Mouse (Mus musculus) v-Abl transformed pro-B cells (cell line): Measurements from ENCODE around the gene Aar2.
"Not testable (repeated sequence)": the region's sequence is repeated elsewhere in the genome, so short reads cannot be mapped to it uniquely, and the experiment has no call there.

ENCODE experiments used
- in situ Hi-C, 2 experiments: fragments of 400-800 bp; cut with MboI; formaldehyde crosslinking; loops; one replicate each; pipeline ENCODE4 v1.15.1; 2025; ENCODE audit not compliant: unreplicated experiment in 2 of 2

The Aar2 gene

GRCm38 (mm10) chr2:156547123-156547891, at the start of gene Aar2:
Gene Aar2 (plus strand): TSS chr2:156547584.
- in situ Hi-C loops: loop anchor here in 1 of 2 experiments (25.0 kb wide), 1 partner anchor 565 kb away; no protein-coding TSS in a partner anchor

- in situ Hi-C loops: loop anchor here in 1 of 2 experiments (25.0 kb wide), 1 partner anchor 461 kb away; no protein-coding TSS in a partner anchor
Measured at GRCm38 (mm10) chr2:156497915-156498314, 49.5 kb upstream of the Aar2 start.

GRCm38 (mm10) chr2:156501025-156501424, 46.4 kb upstream of the Aar2 start:
- in situ Hi-C loops: loop anchor here in 1 of 2 experiments (5.0 kb wide), 1 partner anchor 199 kb away; no protein-coding TSS in a partner anchor

DNA sequence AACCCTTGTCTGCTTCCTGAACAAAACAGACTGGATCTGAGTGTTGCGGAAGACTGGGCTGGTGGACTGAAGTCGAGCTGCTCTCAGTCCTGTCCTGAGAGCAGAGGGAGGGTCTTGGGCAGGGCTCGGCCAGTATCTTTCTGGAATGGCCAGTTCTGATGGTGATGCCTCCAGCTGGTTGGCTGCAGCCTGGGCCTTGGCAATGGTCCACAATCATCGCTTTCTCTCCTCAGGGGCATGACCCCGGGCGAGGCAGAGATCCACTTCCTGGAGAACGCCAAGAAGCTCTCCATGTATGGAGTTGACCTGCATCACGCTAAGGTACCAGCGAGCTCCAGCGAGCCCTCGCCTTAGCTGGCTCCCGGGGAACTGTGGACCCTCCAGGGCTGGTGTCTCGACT, 41.9 kb upstream of the Aar2 start:
- in situ Hi-C loops: loop anchor here in 1 of 2 experiments (5.0 kb wide), 1 partner anchor 208 kb away; no protein-coding TSS in a partner anchor

GRCm38 (mm10) chr2:156512028-156512427, 35.4 kb upstream of the Aar2 start:
- in situ Hi-C loops: no loop called here

GRCm38 (mm10) chr2:156512561-156512960, 34.8 kb upstream of the Aar2 start:
- in situ Hi-C loops: no loop called here

GRCm38 (mm10) chr2:156515102-156515501, 32.3 kb upstream of the Aar2 start:
- in situ Hi-C loops: no loop called here

- in situ Hi-C loops: no loop called here
Measured at GRCm38 (mm10) chr2:156515565-156516185, 31.7 kb upstream of the Aar2 start.

- in situ Hi-C loops: not testable (repeated sequence)
Measured at GRCm38 (mm10) chr2:156516678-156517077, 30.7 kb upstream of the Aar2 start.

DNA sequence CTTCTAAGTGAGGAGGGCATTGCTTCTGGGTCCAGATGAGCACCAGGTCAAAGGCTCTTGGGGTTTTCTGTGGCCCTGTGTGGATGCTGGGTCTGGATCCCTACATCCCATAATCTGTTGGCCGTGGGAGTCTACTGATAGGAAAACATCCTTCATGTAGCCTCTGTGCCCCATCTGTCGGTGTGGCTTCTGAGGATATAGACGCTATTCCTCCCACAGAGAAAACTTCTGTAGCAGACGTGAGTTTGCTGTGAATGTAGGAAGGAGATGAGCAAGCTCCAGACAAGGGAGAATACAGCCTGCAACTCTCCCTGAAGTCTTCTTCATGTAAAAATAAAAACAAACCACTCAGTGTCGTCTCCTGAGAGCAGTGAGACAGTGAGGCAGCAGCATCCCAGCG, 29.1 kb upstream of the Aar2 start:
- in situ Hi-C loops: no loop called here

GRCm38 (mm10) chr2:156519584-156519983, 27.8 kb upstream of the Aar2 start:
- in situ Hi-C loops: no loop called here

GRCm38 (mm10) chr2:156522994-156523393, 24.4 kb upstream of the Aar2 start:
- in situ Hi-C loops: loop anchor here in 1 of 2 experiments (10.0 kb wide), 1 partner anchor 502 kb away; no protein-coding TSS in a partner anchor

GRCm38 (mm10) chr2:156524078-156524477, 23.3 kb upstream of the Aar2 start:
- in situ Hi-C loops: loop anchor here in 1 of 2 experiments (10.0 kb wide), 1 partner anchor 501 kb away; no protein-coding TSS in a partner anchor

DNA sequence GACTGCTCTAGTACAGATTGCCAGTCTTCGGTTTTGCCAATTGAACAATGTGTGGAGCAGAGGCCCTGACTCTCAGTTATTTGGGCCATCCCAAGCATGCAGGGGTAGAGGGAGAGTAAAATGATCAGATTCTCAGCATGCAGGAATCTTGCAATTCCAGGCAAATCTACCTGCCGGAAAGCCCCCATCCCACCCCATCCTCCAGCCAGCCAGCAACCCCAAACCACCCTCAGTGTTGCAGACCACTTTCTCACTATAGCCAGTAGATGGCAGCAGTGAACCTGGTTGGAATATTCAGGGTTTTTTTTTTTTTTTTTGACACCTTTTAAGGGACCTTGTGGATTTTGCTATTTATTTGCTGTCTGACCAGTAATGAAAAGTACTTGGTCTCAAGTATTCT, 17.7 kb upstream of the Aar2 start:
- in situ Hi-C loops: loop anchor here (5.0 to 25.0 kb wide), 5 partner anchors 173 to 583 kb away; no protein-coding TSS in a partner anchor

DNA sequence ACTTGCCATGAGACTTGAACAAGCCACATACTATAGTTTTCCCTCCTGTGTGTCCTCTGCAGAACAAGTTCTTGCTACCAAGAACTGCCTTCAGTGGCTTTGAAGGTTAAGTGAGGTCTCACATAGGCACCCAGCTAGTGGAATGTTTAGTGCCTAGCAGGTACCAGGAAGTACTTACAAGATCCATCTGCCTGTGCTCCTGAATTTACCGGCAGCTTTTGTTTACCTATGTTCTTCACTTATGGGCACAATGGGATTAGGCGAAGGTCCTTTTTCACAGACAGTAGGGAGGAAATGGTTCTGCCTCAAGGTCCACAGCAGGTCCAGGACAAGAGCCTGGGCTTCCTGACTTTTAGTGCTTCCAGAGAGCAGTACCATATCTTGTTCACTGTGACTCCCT, 14.2 kb upstream of the Aar2 start:
- in situ Hi-C loops: loop anchor here (5.0 to 25.0 kb wide), 3 partner anchors 169 to 579 kb away; no protein-coding TSS in a partner anchor

- in situ Hi-C loops: loop anchor here (10.0 to 25.0 kb wide), 2 partner anchors 556 to 573 kb away; no protein-coding TSS in a partner anchor
Measured at GRCm38 (mm10) chr2:156538817-156539555, 8.4 kb upstream of the Aar2 start.

GRCm38 (mm10) chr2:156540991-156541390, 6.4 kb upstream of the Aar2 start:
- in situ Hi-C loops: loop anchor here in 1 of 2 experiments (25.0 kb wide), 1 partner anchor 571 kb away; no protein-coding TSS in a partner anchor

- in situ Hi-C loops: loop anchor here in 1 of 2 experiments (25.0 kb wide), 1 partner anchor 570 kb away; no protein-coding TSS in a partner anchor
Measured at GRCm38 (mm10) chr2:156542410-156542809, 5.0 kb upstream of the Aar2 start.

GRCm38 (mm10) chr2:156543804-156544203, 3.6 kb upstream of the Aar2 start:
- in situ Hi-C loops: loop anchor here in 1 of 2 experiments (25.0 kb wide), 1 partner anchor 568 kb away; no protein-coding TSS in a partner anchor

DNA sequence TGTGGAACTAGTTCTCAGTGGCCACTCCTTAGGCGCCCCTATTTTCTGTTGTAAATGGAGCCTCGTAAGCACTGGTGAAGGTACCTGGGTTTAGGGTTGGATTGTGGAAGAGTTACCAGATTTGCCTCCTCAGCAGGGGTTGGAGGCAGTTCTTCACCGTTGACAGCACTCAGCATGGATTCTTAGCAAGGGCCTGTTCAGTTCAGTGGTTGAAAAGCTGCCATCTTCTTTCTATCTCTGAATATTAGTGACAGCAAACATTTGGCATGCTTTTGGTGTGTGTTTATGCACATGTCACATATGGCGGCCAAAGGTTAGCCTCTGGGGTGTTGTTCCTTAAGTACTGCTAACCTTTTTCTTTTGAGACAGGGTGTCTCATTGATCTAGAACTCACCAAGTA, 5.0 kb downstream of the Aar2 start:
- in situ Hi-C loops: no loop called here
